Mouse (Mus musculus): Measurements from ENCODE around the gene Dppa5a. TPM values are rescaled to one million over a fixed set of nuclear protein-coding genes. Genes with fewer than 3 reads are reported as not detected.
"Not testable (repeated sequence)": the region's sequence is repeated elsewhere in the genome, so short reads cannot be mapped to it uniquely, and the experiment has no call there.

Dppa5a gene
- total RNA-seq, 1 experiment from 2014 or later: not detected

GRCm38 (mm10) chr9:78327289-78327688 is 40.7 kb downstream of the Dppa5a start, which contains the start of gene Omt2b:
Gene Omt2b, plus strand, starts transcription at chr9:78327589.
- ATAC-seq (replicated peaks; ENCODE audit: low read depth, poor library complexity, severe bottlenecking): not testable (repeated sequence)

DNA sequence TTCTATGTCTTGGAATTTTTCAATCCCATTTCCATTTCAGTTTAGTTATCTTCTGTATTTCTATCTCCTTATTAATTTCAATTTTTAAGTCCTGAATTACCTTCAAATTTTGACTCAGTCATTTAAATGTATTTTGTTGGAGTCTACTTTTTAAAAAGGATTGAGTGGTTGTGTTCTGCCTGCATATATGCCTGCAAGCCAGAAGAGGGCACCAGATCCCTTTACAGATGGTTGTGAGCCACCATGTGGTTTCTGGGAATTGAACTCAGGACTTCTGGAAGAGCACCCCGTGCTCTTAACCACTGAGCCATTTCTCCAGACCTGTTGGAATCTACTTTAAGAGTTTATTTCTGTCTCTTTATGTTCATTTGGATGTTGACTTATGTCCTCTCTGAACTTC is 48.5 kb downstream of the Dppa5a start:
- no peak for ATAC-seq (replicated peaks; ENCODE audit: low read depth, poor library complexity, severe bottlenecking)

Other genes with a start within 250 kb of the Dppa5a start
- gene Gsta4, start 185.4 kb downstream of the Dppa5a start, total RNA-seq (2017): 6.6 and 13.0 TPM in 2 replicates
- not detected in 2 replicates for gene Gsta1, start 137.5 kb downstream of the Dppa5a start, total RNA-seq (2017)
- not detected in 2 replicates for gene Gm3776, start 111.0 kb downstream of the Dppa5a start, total RNA-seq (2017)
- gene Gm10639, start 78.3 kb downstream of the Dppa5a start, total RNA-seq (2017): not detected in 2 replicates
- not detected in 2 replicates for gene Omt2a, start 53.4 kb downstream of the Dppa5a start, total RNA-seq (2017)
- not detected in 2 replicates for gene Omt2b, start 40.6 kb downstream of the Dppa5a start, total RNA-seq (2017)
- gene Gsta2, start 12.4 kb downstream of the Dppa5a start, total RNA-seq (2017): not detected in 2 replicates
- not detected in 2 replicates for gene Ooep, start 10.5 kb upstream of the Dppa5a start, total RNA-seq (2017)
- 0.37 and 0.82 TPM in 2 replicates for gene Ddx43, start 27.6 kb upstream of the Dppa5a start, total RNA-seq (2017)
- 19.8 and 22.1 TPM in 2 replicates for gene Cgas, start 75.1 kb upstream of the Dppa5a start, total RNA-seq (2017)
- 28.3 and 49.4 TPM in 2 replicates for gene Mto1, start 80.0 kb upstream of the Dppa5a start, total RNA-seq (2017)
- gene Gm17324, start 80.6 kb upstream of the Dppa5a start, total RNA-seq (2017): 0.41 TPM in 1 of 2 replicates, not detected in the other
- 14,048 and 16,425 TPM in 2 replicates for gene Eef1a1, start 121.0 kb upstream of the Dppa5a start, total RNA-seq (2017)
- gene Slc17a5, start 219.9 kb upstream of the Dppa5a start, total RNA-seq (2017): 5.9 and 8.7 TPM in 2 replicates
- not detected in 2 replicates for gene Cd109, start 247.4 kb upstream of the Dppa5a start, total RNA-seq (2017)

Measured in common myeloid progenitor, adult 5-6 weeks (primary cell).